Mouse (Mus musculus): ENCODE measurements around the gene Lcn8. TPM values are rescaled to one million over a fixed set of nuclear protein-coding genes. Genes with fewer than 3 reads are reported as not detected.
A peak's percentile ranks its signal among the peaks of the same experiment; 100 is the strongest.

Lcn8 gene
- not detected in 2 replicates for total RNA-seq (2014; fragmentation: Nextera tagmentation)
- total RNA-seq (2017): not detected in 2 replicates
- polyA plus RNA-seq (2012): not detected in 2 replicates

DNA sequence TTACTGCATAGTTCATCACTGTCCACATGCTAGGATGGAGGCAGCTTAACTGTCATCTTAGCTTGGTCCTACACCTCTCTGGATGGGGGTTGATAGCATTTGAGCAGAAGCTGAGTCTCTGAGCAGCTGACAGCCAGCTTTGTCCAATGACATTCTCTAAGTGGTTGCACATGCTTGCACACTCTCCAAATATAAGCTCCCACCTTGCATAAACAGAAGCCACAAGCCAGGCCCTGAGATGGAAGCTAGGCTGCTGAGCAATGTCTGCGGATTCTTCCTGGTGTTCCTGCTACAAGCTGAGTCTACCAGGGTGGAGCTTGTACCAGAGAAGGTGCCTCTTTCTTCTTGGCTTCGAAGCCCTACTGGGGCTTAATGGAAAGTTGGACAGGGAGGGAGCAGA lies at the start of gene Lcn8:
Gene Lcn8 (plus strand): TSS at position 219 of the 400 bp plus-strand sequence.
- Histone ChIP-seq H3K27me3 (ENCODE audit: insufficient read depth, low read length) (peaks cover 28% of the 10 kb centered on the region), H3K4me3 (ENCODE audit: low read depth, low read length) (no peak within 1 kb of the TSS), H3K4me1 (ENCODE audit: insufficient read depth, low read depth, low read length) (no peaks in the 10 kb centered on the region), H3K9me3 (replicated peaks) (no peaks in the 10 kb centered on the region), H3K36me3 (replicated peaks) (no peaks in the 10 kb centered on the region)
- DNase-seq (ENCODE audit: low spot score) (no peak), ATAC-seq (ENCODE audit: extremely low read depth, insufficient number of reproducible peaks, low FRiP score, poor library complexity, severe bottlenecking) (no peak)
- TF ChIP-seq CTCF (IDR thresholded peaks at IDR 0.05; ENCODE audit: low read depth, low read length): no peak
- TF ChIP-seq GATA2 (IDR thresholded peaks at IDR 0.05; ENCODE audit: borderline replicate concordance, low read depth, low read length): no peak
- no peak for TF ChIP-seq GATA1 (IDR thresholded peaks at IDR 0.05; ENCODE audit: borderline replicate concordance, low read length)
- TF ChIP-seq TAL1 (conservative IDR thresholded peaks at IDR 0.05; ENCODE audit: low read depth, low read length): no peak
- no peak for TF ChIP-seq POLR2AphosphoS5 (IDR thresholded peaks at IDR 0.05; ENCODE audit: insufficient replicate concordance, low read depth, low read length)

DNA sequence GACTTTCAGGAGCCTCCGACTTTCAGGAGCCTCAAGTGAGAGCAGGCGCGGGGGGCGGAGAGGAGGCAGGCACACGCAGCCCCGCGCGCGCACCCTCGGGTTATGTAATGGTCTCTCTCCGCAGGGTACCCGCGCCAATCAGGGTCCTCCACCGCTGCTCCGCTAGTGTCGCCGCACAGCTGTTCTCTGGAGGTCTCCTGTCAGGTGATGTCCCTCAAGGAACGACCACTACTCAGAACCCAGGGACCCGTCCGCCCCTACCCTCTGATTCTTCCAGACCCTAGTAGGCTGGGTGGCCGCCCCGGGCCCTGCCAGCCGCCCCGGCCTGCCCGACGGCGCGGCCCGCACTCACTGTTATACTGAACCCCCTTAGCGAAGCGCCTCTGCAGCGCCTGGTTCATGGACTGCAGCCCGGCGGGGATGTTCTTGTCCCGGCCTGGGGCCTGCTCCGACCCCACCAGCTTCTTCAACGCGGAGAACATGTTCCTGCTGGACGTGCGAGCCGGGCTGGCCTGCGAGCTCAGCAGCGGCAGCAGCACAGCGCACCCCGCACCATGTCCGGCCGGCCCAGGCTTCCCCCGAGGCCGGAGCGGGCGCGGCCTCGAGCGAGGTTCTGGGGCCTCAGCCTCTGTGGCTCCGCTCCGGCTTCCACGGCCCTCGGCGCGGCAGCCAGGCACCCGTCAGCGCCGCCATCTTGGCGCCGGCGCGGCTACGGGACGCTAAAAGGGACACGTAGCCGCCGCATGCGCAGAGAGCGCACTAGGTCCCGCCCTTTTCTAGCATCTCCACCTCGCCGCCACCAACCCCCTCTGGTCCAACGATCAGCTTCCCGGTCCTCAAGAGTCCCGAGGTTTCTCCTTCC lies 44.9 kb upstream of the Lcn8 start, which contains the start of gene Rabl6:
Gene Rabl6 (minus strand): TSS at position 761 of the 862 bp plus-strand sequence.
- peaks cover 30% of the 10 kb centered on the region for H3K36me3 ChIP-seq (replicated peaks)
- peak within 1 kb of the TSS; percentile 98 for H3K4me3 ChIP-seq (ENCODE audit: low read depth, low read length)
- H3K4me1 ChIP-seq (ENCODE audit: insufficient read depth, low read depth, low read length): peaks cover 19% of the 10 kb centered on the region
- DNase-seq (ENCODE audit: low spot score) (peak; percentile 87), ATAC-seq (ENCODE audit: extremely low read depth, insufficient number of reproducible peaks, low FRiP score, poor library complexity, severe bottlenecking) (peak; percentile 40)
- no peak for TF ChIP-seq CTCF (IDR thresholded peaks at IDR 0.05; ENCODE audit: low read depth, low read length)
- TF ChIP-seq POLR2AphosphoS5 (IDR thresholded peaks at IDR 0.05; ENCODE audit: insufficient replicate concordance, low read depth, low read length): no peak
- TF ChIP-seq GATA1 (IDR thresholded peaks at IDR 0.05; ENCODE audit: borderline replicate concordance, low read length): no peak
- no peak for TF ChIP-seq TAL1 (conservative IDR thresholded peaks at IDR 0.05; ENCODE audit: low read depth, low read length)
- no peak for TF ChIP-seq GATA2 (IDR thresholded peaks at IDR 0.05; ENCODE audit: borderline replicate concordance, low read depth, low read length)
- H3K27me3 ChIP-seq (ENCODE audit: insufficient read depth, low read length): peaks cover 6% of the 10 kb centered on the region
- H3K9me3 ChIP-seq (replicated peaks): no peaks in the 10 kb centered on the region

DNA sequence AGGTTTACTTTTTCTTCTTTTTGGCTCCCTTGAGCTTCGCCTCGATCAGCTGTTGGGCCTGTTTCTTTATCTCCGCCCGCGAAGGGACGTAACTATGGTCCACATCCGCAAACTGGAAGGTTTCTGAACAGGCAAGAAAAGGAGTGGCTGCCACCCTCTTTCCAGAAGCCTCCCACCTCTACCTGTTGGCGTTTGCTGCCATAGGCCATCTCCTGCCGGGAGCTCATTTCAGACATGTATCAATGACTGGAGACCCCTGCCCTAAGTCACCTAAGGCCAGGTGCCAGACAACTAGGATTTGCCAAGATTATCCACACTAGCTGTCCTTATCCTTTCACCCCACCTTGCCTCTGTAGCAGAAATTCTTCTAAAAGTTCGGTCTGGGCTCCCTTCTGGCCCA lies 44.2 kb upstream of the Lcn8 start:
- ATAC-seq (ENCODE audit: extremely low read depth, insufficient number of reproducible peaks, low FRiP score, poor library complexity, severe bottlenecking) (no peak), DNase-seq (ENCODE audit: low spot score) (no peak)
- Histone ChIP-seq H3K36me3 (replicated peaks) (peaks cover 23% of the 10 kb centered on the region), H3K27me3 (ENCODE audit: insufficient read depth, low read length) (peaks cover 13% of the 10 kb centered on the region), H3K9me3 (replicated peaks) (no peaks in the 10 kb centered on the region), H3K4me3 (ENCODE audit: low read depth, low read length) (peak overlapping the region; percentile 98; the same call in 1 of the 2 replicates), H3K4me1 (ENCODE audit: insufficient read depth, low read depth, low read length) (peaks cover 19% of the 10 kb centered on the region)
- TF ChIP-seq GATA1 (IDR thresholded peaks at IDR 0.05; ENCODE audit: borderline replicate concordance, low read length) (no peak), CTCF (IDR thresholded peaks at IDR 0.05; ENCODE audit: low read depth, low read length) (no peak), POLR2AphosphoS5 (IDR thresholded peaks at IDR 0.05; ENCODE audit: insufficient replicate concordance, low read depth, low read length) (no peak), TAL1 (conservative IDR thresholded peaks at IDR 0.05; ENCODE audit: low read depth, low read length) (no peak), GATA2 (IDR thresholded peaks at IDR 0.05; ENCODE audit: borderline replicate concordance, low read depth, low read length) (no peak)

DNA sequence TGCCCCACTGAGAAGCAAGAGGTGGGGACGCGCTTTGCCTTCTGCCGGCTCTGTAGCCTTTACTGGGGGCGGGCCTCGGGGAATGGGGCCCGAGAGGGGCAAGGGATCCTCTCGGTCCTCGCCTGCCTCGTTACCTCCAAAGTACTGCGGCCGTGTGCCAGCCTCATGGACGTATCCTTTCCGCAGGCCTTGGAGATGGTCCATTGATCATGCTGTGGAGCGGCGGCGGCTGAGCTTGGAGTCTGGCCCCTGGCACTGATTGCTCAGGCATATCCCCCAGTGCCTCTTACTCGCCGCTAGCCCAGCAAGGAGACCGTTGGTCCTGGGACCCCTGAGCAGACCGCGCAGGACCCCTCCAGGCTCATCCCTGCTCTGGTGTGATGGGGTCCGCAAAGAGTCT lies 36.5 kb upstream of the Lcn8 start:
- Histone ChIP-seq H3K4me3 (ENCODE audit: low read depth, low read length) (no peak overlapping the region), H3K36me3 (replicated peaks) (no peaks in the 10 kb centered on the region), H3K9me3 (replicated peaks) (no peaks in the 10 kb centered on the region), H3K4me1 (ENCODE audit: insufficient read depth, low read depth, low read length) (peaks cover 3% of the 10 kb centered on the region; the same call in 1 of the 2 replicates), H3K27me3 (ENCODE audit: insufficient read depth, low read length) (peaks cover 66% of the 10 kb centered on the region)
- ATAC-seq (ENCODE audit: extremely low read depth, insufficient number of reproducible peaks, low FRiP score, poor library complexity, severe bottlenecking) (no peak), DNase-seq (ENCODE audit: low spot score) (no peak)
- TF ChIP-seq GATA1 (IDR thresholded peaks at IDR 0.05; ENCODE audit: borderline replicate concordance, low read length): no peak
- no peak for TF ChIP-seq POLR2AphosphoS5 (IDR thresholded peaks at IDR 0.05; ENCODE audit: insufficient replicate concordance, low read depth, low read length)
- TF ChIP-seq TAL1 (conservative IDR thresholded peaks at IDR 0.05; ENCODE audit: low read depth, low read length): no peak
- no peak for TF ChIP-seq CTCF (IDR thresholded peaks at IDR 0.05; ENCODE audit: low read depth, low read length)
- no peak for TF ChIP-seq GATA2 (IDR thresholded peaks at IDR 0.05; ENCODE audit: borderline replicate concordance, low read depth, low read length)

DNA sequence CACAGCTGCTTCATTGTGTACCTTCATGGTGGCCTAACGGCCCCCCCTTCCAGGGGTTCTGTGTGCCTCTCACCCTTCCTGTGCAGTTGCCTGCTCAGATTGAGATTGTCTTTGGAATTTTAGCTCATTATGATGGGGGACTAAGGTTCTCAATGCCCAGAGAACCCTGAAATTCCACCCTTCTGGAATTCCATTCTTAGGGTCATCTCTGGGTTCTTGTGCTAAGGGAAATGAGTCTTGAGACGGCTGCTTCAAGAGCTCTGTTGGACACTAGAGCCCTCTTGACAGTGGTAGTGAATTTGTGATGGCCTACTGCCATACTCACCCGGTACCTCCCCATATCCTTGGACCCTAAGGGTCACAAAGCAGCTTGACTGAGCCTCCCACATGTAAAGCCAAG lies 35.3 kb upstream of the Lcn8 start, which contains the start of gene Ccdc183:
Gene Ccdc183 (minus strand): TSS at position 101 of the 400 bp plus-strand sequence.
- Histone ChIP-seq H3K36me3 (replicated peaks) (no peaks in the 10 kb centered on the region), H3K4me3 (ENCODE audit: low read depth, low read length) (no peak within 1 kb of the TSS), H3K4me1 (ENCODE audit: insufficient read depth, low read depth, low read length) (peaks cover 3% of the 10 kb centered on the region; the same call in 1 of the 2 replicates), H3K27me3 (ENCODE audit: insufficient read depth, low read length) (peaks cover 68% of the 10 kb centered on the region), H3K9me3 (replicated peaks) (no peaks in the 10 kb centered on the region)
- ATAC-seq (ENCODE audit: extremely low read depth, insufficient number of reproducible peaks, low FRiP score, poor library complexity, severe bottlenecking) (no peak), DNase-seq (ENCODE audit: low spot score) (no peak)
- TF ChIP-seq GATA1 (IDR thresholded peaks at IDR 0.05; ENCODE audit: borderline replicate concordance, low read length): no peak
- TF ChIP-seq GATA2 (IDR thresholded peaks at IDR 0.05; ENCODE audit: borderline replicate concordance, low read depth, low read length): no peak
- no peak for TF ChIP-seq TAL1 (conservative IDR thresholded peaks at IDR 0.05; ENCODE audit: low read depth, low read length)
- TF ChIP-seq POLR2AphosphoS5 (IDR thresholded peaks at IDR 0.05; ENCODE audit: insufficient replicate concordance, low read depth, low read length): no peak
- TF ChIP-seq CTCF (IDR thresholded peaks at IDR 0.05; ENCODE audit: low read depth, low read length): no peak

DNA sequence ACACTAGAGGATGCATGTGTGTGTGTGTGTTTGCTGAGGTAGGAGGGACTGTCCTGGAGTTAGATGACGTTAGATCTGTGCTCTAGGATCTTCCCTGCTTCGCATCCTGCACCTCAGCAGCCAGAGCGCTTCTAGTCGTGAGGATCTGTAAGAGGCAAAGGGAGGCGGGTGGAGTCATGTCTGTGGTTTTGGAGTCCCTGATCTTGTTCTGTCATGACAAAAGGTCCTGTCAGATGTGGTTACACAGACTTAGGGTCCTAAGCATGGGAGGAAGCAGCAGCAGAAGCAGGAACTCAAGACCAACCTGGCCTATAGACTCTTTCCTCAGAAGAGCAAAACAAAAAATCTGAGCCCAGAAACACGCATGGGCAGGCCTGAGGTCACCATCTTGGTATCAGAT lies 32.5 kb upstream of the Lcn8 start:
- Histone ChIP-seq H3K4me3 (ENCODE audit: low read depth, low read length) (no peak overlapping the region), H3K4me1 (ENCODE audit: insufficient read depth, low read depth, low read length) (peaks cover 3% of the 10 kb centered on the region; the same call in 1 of the 2 replicates), H3K27me3 (ENCODE audit: insufficient read depth, low read length) (peaks cover 78% of the 10 kb centered on the region), H3K9me3 (replicated peaks) (no peaks in the 10 kb centered on the region), H3K36me3 (replicated peaks) (no peaks in the 10 kb centered on the region)
- DNase-seq (ENCODE audit: low spot score) (no peak), ATAC-seq (ENCODE audit: extremely low read depth, insufficient number of reproducible peaks, low FRiP score, poor library complexity, severe bottlenecking) (no peak)
- TF ChIP-seq TAL1 (conservative IDR thresholded peaks at IDR 0.05; ENCODE audit: low read depth, low read length): no peak
- no peak for TF ChIP-seq POLR2AphosphoS5 (IDR thresholded peaks at IDR 0.05; ENCODE audit: insufficient replicate concordance, low read depth, low read length)
- TF ChIP-seq GATA2 (IDR thresholded peaks at IDR 0.05; ENCODE audit: borderline replicate concordance, low read depth, low read length): no peak
- TF ChIP-seq GATA1 (IDR thresholded peaks at IDR 0.05; ENCODE audit: borderline replicate concordance, low read length): no peak
- TF ChIP-seq CTCF (IDR thresholded peaks at IDR 0.05; ENCODE audit: low read depth, low read length): no peak

All from G1E (cell line).